Mouse (Mus musculus) lung, postnatal 0 days (tissue): ENCODE results near the gene Fkbp10.
A peak's percentile ranks its signal among the peaks of the same experiment; 100 is the strongest.

ENCODE experiments used
- CTCF ChIP-seq: IDR thresholded peaks from 2 replicates; pipeline ENCODE4 v1.5.1; 2016; ENCODE audit warnings: antibody characterized with exemption, mild to moderate bottlenecking
- EP300 ChIP-seq: IDR thresholded peaks from 2 replicates; pipeline ENCODE4 v1.6.1; 2016; ENCODE audit warnings: antibody characterized with exemption, mild to moderate bottlenecking, control low read depth

DNA sequence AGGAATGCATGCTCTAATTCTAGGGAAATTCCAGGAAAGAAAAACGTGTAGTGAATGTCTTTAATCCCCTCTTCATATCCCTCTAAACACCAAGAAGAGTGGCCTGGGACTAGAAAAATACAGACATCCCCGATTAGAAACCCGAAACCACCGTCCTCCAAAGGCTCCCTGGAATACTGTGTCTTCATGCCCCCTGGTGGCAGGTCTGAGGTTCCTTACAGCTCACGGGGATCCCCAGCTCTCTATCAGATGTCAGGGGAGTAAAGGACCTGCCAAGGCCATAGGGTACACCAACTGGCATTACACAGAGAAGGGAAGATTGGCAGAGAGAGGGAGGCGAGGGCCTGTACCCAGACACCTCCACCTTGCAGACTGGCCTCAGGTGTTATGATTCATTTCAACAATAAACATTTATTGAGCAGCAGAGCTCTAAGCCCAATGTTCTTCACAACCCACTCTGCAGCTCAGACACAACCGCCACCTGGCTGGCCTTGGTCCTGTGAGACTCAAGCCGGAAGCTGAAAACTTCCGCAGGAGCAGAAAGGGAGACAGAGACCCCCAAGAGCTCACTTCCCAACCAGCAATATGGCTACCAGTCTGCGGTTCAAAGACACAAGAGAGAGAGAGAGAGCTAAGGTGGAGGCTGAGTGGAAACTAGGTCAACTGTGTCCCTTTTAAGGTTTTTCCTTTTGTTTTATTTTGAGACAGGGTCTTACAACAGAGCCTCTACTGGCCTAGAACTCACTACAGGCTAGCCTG lies 7.2 kb upstream of the Fkbp10 start:
- peak; percentile 92 for TF ChIP-seq CTCF
- TF ChIP-seq EP300 = no peak
